In the genomic region with DNA sequence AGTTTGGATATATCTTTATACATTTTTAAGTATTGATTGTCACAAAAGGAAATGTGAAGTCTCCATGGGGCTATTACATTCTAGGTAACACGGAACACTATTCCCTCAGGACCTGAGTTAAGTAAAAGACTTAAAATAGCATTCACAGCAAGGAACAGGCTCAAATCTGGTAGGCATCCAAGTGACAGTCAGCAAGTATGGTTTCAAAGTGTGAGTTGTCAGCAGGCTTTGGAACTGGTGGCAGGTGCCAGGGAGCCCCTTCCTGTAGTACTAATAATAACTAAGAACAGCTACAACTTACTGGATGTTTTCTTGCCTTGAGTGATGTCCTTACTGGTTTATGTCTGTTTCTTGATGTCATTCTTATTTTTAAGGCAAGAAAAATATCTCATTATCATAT, we compare ENCODE assay signal across 23 mouse cellular contexts.
DNase-seq lines count a peak whose midpoint lies in the region; ATAC-seq and TF ChIP-seq lines count a peak whose summit lies in the region.
"Had no signal": no experiment of that assay in that cellular context is flagged by ENCODE, and none has a peak within 500 bp of the region (broad histone marks: within the 10 kb centered on the region; RNA-seq: fewer than 3 reads in every experiment).

No protein-coding gene starts in this region.

- WGBS in kidney, embryonic 14.5 days = 78% methylated on average over 1 of the region's 1 CpGs
- 88% methylated on average over 1 of the region's 1 CpGs for WGBS in midbrain, embryonic 10.5 days

- no peak overlapping the region for H3K27ac ChIP-seq in gastrocnemius, adult 2 months
- no peak overlapping the region for H3K27ac ChIP-seq in kidney, embryonic 14.5 days (ENCODE audit: low read depth, low read length)
- H3K27ac ChIP-seq in midbrain, embryonic 10.5 days (replicated peaks) = no peak overlapping the region
- H3K27ac ChIP-seq: embryonic facial prominence, embryonic 13.5 days; hindbrain, postnatal 0 days; left cerebral cortex, adult 2 months had no signal

- no peaks in the 10 kb centered on the region for H3K4me1 ChIP-seq in kidney, embryonic 14.5 days (ENCODE audit: control insufficient read depth, insufficient read depth, low read length)
- no peaks in the 10 kb centered on the region for H3K4me1 ChIP-seq in midbrain, embryonic 10.5 days
- H3K4me1 ChIP-seq: embryonic facial prominence, embryonic 13.5 days had no signal

- H3K4me2 ChIP-seq in kidney, embryonic 14.5 days (replicated peaks; ENCODE audit: low read depth, low read length) = no peak overlapping the region
- H3K4me2 ChIP-seq: embryonic facial prominence, embryonic 13.5 days had no signal

- ATAC-seq in kidney, embryonic 14.5 days (ENCODE audit: low FRiP score, low TSS enrichment) = no peak
- ATAC-seq: forebrain, embryonic 16.5 days; hindbrain, postnatal 0 days; intestine, postnatal 0 days; liver, postnatal 0 days had no signal

- DNase-seq in gastrocnemius, adult 2 months = peak; percentile 66
- DNase-seq in gastrocnemius, postnatal 4 days (ENCODE audit: low spot score in 2 of 2) = no peak
- peak; percentile 25 to 45 for DNase-seq in kidney, adult 8-10 months
- peak; percentile 2 for DNase-seq in gastrocnemius, postnatal 14 days
- DNase-seq in heart, postnatal 10 days = peak; percentile 54 to 68
- DNase-seq in neural tube, embryonic 10.5 days (ENCODE audit: extremely low spot score, low spot score) = no peak
- no peak for DNase-seq in midbrain, embryonic 10.5 days (ENCODE audit: low spot score)
- DNase-seq: adrenal gland, postnatal 36 days; B cell, adult 2 months; cerebellum, adult 18-20 months; layer of hippocampus, adult 9-11 months; left cerebral cortex, postnatal 4 days; liver, postnatal 0 days; lung, postnatal 10 days; midbrain, embryonic 14.5 days; right cerebral cortex, postnatal 14 days; thymus, postnatal 4 days had no signal

- no peak overlapping the region for H3K4me3 ChIP-seq in gastrocnemius, adult 2 months
- no peak overlapping the region for H3K4me3 ChIP-seq in kidney, embryonic 14.5 days (ENCODE audit: low read length)
- no peak overlapping the region for H3K4me3 ChIP-seq in midbrain, embryonic 10.5 days
- H3K4me3 ChIP-seq: embryonic facial prominence, embryonic 13.5 days; left cerebral cortex, adult 2 months had no signal

- no peaks in the 10 kb centered on the region for H3K36me3 ChIP-seq in kidney, embryonic 14.5 days (ENCODE audit: control insufficient read depth, insufficient read depth, low read length)
- H3K36me3 ChIP-seq in midbrain, embryonic 10.5 days = no peaks in the 10 kb centered on the region
- H3K36me3 ChIP-seq: embryonic facial prominence, embryonic 13.5 days had no signal

- H3K9me3 ChIP-seq in kidney, embryonic 14.5 days (ENCODE audit: control insufficient read depth, low read length) = no peaks in the 10 kb centered on the region
- H3K9me3 ChIP-seq in midbrain, embryonic 10.5 days (replicated peaks) = no peaks in the 10 kb centered on the region
- H3K9me3 ChIP-seq: embryonic facial prominence, embryonic 13.5 days had no signal

- no peak for TF ChIP-seq CTCF in gastrocnemius, adult 2 months (IDR thresholded peaks at IDR 0.05)

- intact Hi-C loops in gastrocnemius, adult 2 months (cut with DNase I) = no loop called here
- intact Hi-C loops in gastrocnemius, postnatal 14 days (cut with DNase I; ENCODE audit: low total_unique reads) = no loop called here
- intact Hi-C loops in heart, postnatal 10 days (cut with DNase I) = loop anchor here (10.0 kb wide), 1 partner anchor 703 kb away; a partner anchor contains a TSS

- no peak overlapping the region for H3K9ac ChIP-seq in kidney, embryonic 14.5 days (ENCODE audit: low read depth, low read length)
- H3K9ac ChIP-seq: embryonic facial prominence, embryonic 13.5 days; liver, postnatal 0 days had no signal

- no peaks in the 10 kb centered on the region for H3K27me3 ChIP-seq in kidney, embryonic 14.5 days (ENCODE audit: control insufficient read depth, insufficient read depth, low read length)
- H3K27me3 ChIP-seq in midbrain, embryonic 10.5 days (ENCODE audit: low read depth, poor library complexity, severe bottlenecking) = no peaks in the 10 kb centered on the region
- H3K27me3 ChIP-seq: embryonic facial prominence, embryonic 13.5 days had no signal

Comparison
In these comparisons a context has a peak if more than half of its experiments do, and no peak if none do; other contexts are left out.
1. DNase-seq: peak in gastrocnemius, adult 2 months (single experiment), kidney, adult 8-10 months (2 of 2), gastrocnemius, postnatal 14 days (single experiment) and heart, postnatal 10 days (2 of 2); none in gastrocnemius, postnatal 4 days (0 of 2), neural tube, embryonic 10.5 days (single experiment) and midbrain, embryonic 10.5 days (single experiment).